Mouse (Mus musculus) hindbrain, embryonic 11.5 days (tissue): ENCODE data around the gene Lonrf2. TPM values are rescaled to one million over a fixed set of nuclear protein-coding genes. Genes with fewer than 3 reads are reported as not detected.

Source experiments
- ATAC-seq: fragments of 200-750 bp; cut with Nextera tagmentation; 2 replicates; pipeline ENCODE4 v1.8.0; 2017; ENCODE audit warnings: mild to moderate bottlenecking, moderate TSS enrichment, moderate library complexity; ENCODE audit not compliant: low FRiP score
- DNase-seq: peaks from one replicate; pipeline ENCODE4 v3.0.0-alpha.2; 2015; ENCODE audit warnings: low spot score
- H3K27ac ChIP-seq: fragments of 300-500 bp; sonication (generic); 2 replicates; pipeline ENCODE4 v1.5.1; 2014; ENCODE audit warnings: mild to moderate bottlenecking, low read depth, low read length
- H3K27me3 ChIP-seq: fragments of 300-500 bp; sonication (generic); 2 replicates; pipeline ENCODE4 v1.6.1; 2014; ENCODE audit warnings: mild to moderate bottlenecking, low read length, moderate library complexity, mixed read lengths; ENCODE audit not compliant: control insufficient read depth, insufficient read depth
- H3K36me3 ChIP-seq: fragments of 300-500 bp; sonication (generic); 2 replicates; pipeline ENCODE4 v1.6.1; 2014; ENCODE audit warnings: mild to moderate bottlenecking, low read length, moderate library complexity, mixed read lengths; ENCODE audit not compliant: control insufficient read depth, insufficient read depth
- H3K4me1 ChIP-seq: fragments of 300-500 bp; sonication (generic); replicated peaks from 2 replicates; pipeline ENCODE4 v1.6.1; 2014; ENCODE audit warnings: low read length, mixed read lengths; ENCODE audit not compliant: control insufficient read depth, insufficient read depth
- H3K4me2 ChIP-seq: fragments of 300-500 bp; sonication (generic); replicated peaks from 2 replicates; pipeline ENCODE4 v1.6.1; 2014; ENCODE audit warnings: mild to moderate bottlenecking, low read depth, low read length
- H3K4me3 ChIP-seq: fragments of 300-500 bp; sonication (generic); 2 replicates; pipeline ENCODE4 v1.5.1; 2014; ENCODE audit warnings: low read depth, low read length
- H3K9ac ChIP-seq: fragments of 300-500 bp; sonication (generic); 2 replicates; pipeline ENCODE4 v1.6.1; 2014; ENCODE audit warnings: low read depth, low read length
- H3K9me3 ChIP-seq: fragments of 300-500 bp; sonication (generic); 2 replicates; pipeline ENCODE4 v1.6.1; 2016; ENCODE audit warnings: low read length; ENCODE audit not compliant: control insufficient read depth
- WGBS: fragments of 180-500 bp; shearing (Covaris S2); extraction: QIAGEN DNeasy Blood & Tissue Kit; methylation state at CpG from one replicate; pipeline ENCODE4 v1.1.7; 2014; 5-methylcytosine and 5-hydroxymethylcytosine counted together
- polyA plus RNA-seq: library from polyadenylated mRNA; unstranded; fragments of >200 nt; fragmentation: Nextera tagmentation; extraction: Ambion mirVana; gene quantifications from 2 replicates; pipeline ENCODE4 v1.2.1, GENCODE M21; 2014

Lonrf2 gene
- polyA plus RNA-seq, 1 experiment from 2014 or later, result 5.0 TPM

GRCm38 (mm10) chr1:38770676-38771075, 65.8 kb downstream of the Lonrf2 start:
- Histone ChIP-seq H3K4me3 (no peak overlapping the region), H3K4me1 (peaks cover 3% of the 10 kb centered on the region; the same call in 1 of the 2 replicates), H3K9ac (no peak overlapping the region), H3K4me2 (no peak overlapping the region), H3K36me3 (no peaks in the 10 kb centered on the region), H3K27me3 (0 out of 2 replicates have a peak, but pooled peaks cover 3% of the 10 kb centered on the region), H3K27ac (no peak overlapping the region), H3K9me3 (no peaks in the 10 kb centered on the region)
- ATAC-seq (no peak), DNase-seq (no peak)
- 73% methylated on average over 3 of the region's 3 CpGs for WGBS

- Histone ChIP-seq H3K9me3 (no peaks in the 10 kb centered on the region), H3K4me1 (peaks cover 3% of the 10 kb centered on the region; the same call in 1 of the 2 replicates), H3K9ac (no peak overlapping the region), H3K36me3 (no peaks in the 10 kb centered on the region), H3K4me2 (no peak overlapping the region), H3K27ac (no peak overlapping the region), H3K4me3 (no peak overlapping the region), H3K27me3 (0 out of 2 replicates have a peak, but pooled peaks cover 3% of the 10 kb centered on the region)
- peak; percentile 86 for DNase-seq
- ATAC-seq, result no peak
- WGBS, result 18% methylated on average over 6 of the region's 6 CpGs
Measured at GRCm38 (mm10) chr1:38769920-38770319, 66.6 kb downstream of the Lonrf2 start.

GRCm38 (mm10) chr1:38767812-38768211, 68.7 kb downstream of the Lonrf2 start:
- H3K9ac ChIP-seq, result no peak overlapping the region
- H3K4me3 ChIP-seq, result no peak overlapping the region
- DNase-seq (peak; percentile 89), ATAC-seq (peak; percentile 66)
- no peaks in the 10 kb centered on the region for H3K36me3 ChIP-seq
- H3K9me3 ChIP-seq, result no peaks in the 10 kb centered on the region
- H3K27me3 ChIP-seq, result 0 out of 2 replicates have a peak, but pooled peaks cover 3% of the 10 kb centered on the region
- peak overlapping the region; percentile 23 for H3K4me2 ChIP-seq
- H3K27ac ChIP-seq, result peak overlapping the region; percentile 68; the same call in 1 of the 2 replicates
- 7% methylated on average over 11 of the region's 11 CpGs for WGBS
- H3K4me1 ChIP-seq, result peaks cover 3% of the 10 kb centered on the region; the same call in 1 of the 2 replicates

GRCm38 (mm10) chr1:38766661-38767572, 69.6 kb downstream of the Lonrf2 start:
- peak; percentile 83 for ATAC-seq
- DNase-seq, result peak; percentile 88
- Histone ChIP-seq H3K36me3 (no peaks in the 10 kb centered on the region), H3K9ac (no peak overlapping the region), H3K27me3 (0 out of 2 replicates have a peak, but pooled peaks cover 3% of the 10 kb centered on the region), H3K4me2 (peak overlapping the region; percentile 23), H3K4me1 (peaks cover 3% of the 10 kb centered on the region; the same call in 1 of the 2 replicates), H3K9me3 (no peaks in the 10 kb centered on the region), H3K4me3 (no peak overlapping the region), H3K27ac (peak overlapping the region; percentile 68)
- WGBS, result 16% methylated on average over 18 of the region's 18 CpGs

GRCm38 (mm10) chr1:38766254-38766653, 70.3 kb downstream of the Lonrf2 start:
- 37% methylated on average over 4 of the region's 4 CpGs for WGBS
- no peaks in the 10 kb centered on the region for H3K9me3 ChIP-seq
- H3K9ac ChIP-seq, result no peak overlapping the region
- peaks cover 3% of the 10 kb centered on the region; the same call in 1 of the 2 replicates for H3K4me1 ChIP-seq
- ATAC-seq (peak; percentile 34; the same call in 1 of the 2 replicates), DNase-seq (no peak)
- 0 out of 2 replicates have a peak, but pooled peaks cover 3% of the 10 kb centered on the region for H3K27me3 ChIP-seq
- H3K36me3 ChIP-seq, result no peaks in the 10 kb centered on the region
- H3K4me3 ChIP-seq, result no peak overlapping the region
- H3K27ac ChIP-seq, result peak overlapping the region; percentile 68
- no peak overlapping the region for H3K4me2 ChIP-seq

GRCm38 (mm10) chr1:38763960-38764613, 72.4 kb downstream of the Lonrf2 start:
- WGBS, result 72% methylated on average over 10 of the region's 10 CpGs
- Histone ChIP-seq H3K27me3 (0 out of 2 replicates have a peak, but pooled peaks cover 3% of the 10 kb centered on the region), H3K4me1 (peaks cover 3% of the 10 kb centered on the region; the same call in 1 of the 2 replicates), H3K9me3 (no peaks in the 10 kb centered on the region), H3K36me3 (no peaks in the 10 kb centered on the region), H3K9ac (no peak overlapping the region), H3K27ac (no peak overlapping the region), H3K4me3 (no peak overlapping the region), H3K4me2 (no peak overlapping the region)
- ATAC-seq (no peak), DNase-seq (no peak)

- no peak for DNase-seq
- H3K9ac ChIP-seq, result no peak overlapping the region
- H3K9me3 ChIP-seq, result no peaks in the 10 kb centered on the region
- no peak overlapping the region for H3K4me2 ChIP-seq
- no peaks in the 10 kb centered on the region for H3K36me3 ChIP-seq
- ATAC-seq, result no peak
- H3K4me1 ChIP-seq, result no peaks in the 10 kb centered on the region
- H3K27me3 ChIP-seq, result no peaks in the 10 kb centered on the region
- no peak overlapping the region for H3K27ac ChIP-seq
- no peak overlapping the region for H3K4me3 ChIP-seq
- WGBS, result 28% methylated on average over 9 of the region's 9 CpGs
Measured at GRCm38 (mm10) chr1:38760424-38760823, 76.1 kb downstream of the Lonrf2 start.

- Histone ChIP-seq H3K27ac (no peak overlapping the region), H3K4me2 (no peak overlapping the region), H3K4me3 (no peak overlapping the region), H3K9me3 (no peaks in the 10 kb centered on the region), H3K27me3 (no peaks in the 10 kb centered on the region), H3K9ac (no peak overlapping the region), H3K4me1 (no peaks in the 10 kb centered on the region), H3K36me3 (no peaks in the 10 kb centered on the region)
- DNase-seq, result peak; percentile 33
- 71% methylated on average over 5 of the region's 5 CpGs for WGBS
- no peak for ATAC-seq
Measured at GRCm38 (mm10) chr1:38757791-38758403, 78.6 kb downstream of the Lonrf2 start.
